Mouse (Mus musculus): Measurements from ENCODE around the gene Uck2. TPM values are rescaled to one million over a fixed set of nuclear protein-coding genes. Genes with fewer than 3 reads are reported as not detected.

The Uck2 gene
- polyA plus RNA-seq, 1 experiment, result 7.4 TPM

GRCm38 (mm10) chr1:167249252-167249651 is 35.9 kb downstream of the Uck2 start:
- Histone ChIP-seq H3K4me1 (ENCODE audit: control insufficient read depth) (peaks cover 36% of the 10 kb centered on the region), H3K4me3 (replicated peaks) (no peak overlapping the region), H3K27me3 (ENCODE audit: control insufficient read depth) (no peaks in the 10 kb centered on the region), H3K9me3 (ENCODE audit: control insufficient read depth, low read length) (no peaks in the 10 kb centered on the region), H3K36me3 (ENCODE audit: control insufficient read depth) (no peaks in the 10 kb centered on the region)
- no peak for TF ChIP-seq GATA1 (IDR thresholded peaks at IDR 0.05; ENCODE audit: low read length)
- TF ChIP-seq TAL1 (IDR thresholded peaks at IDR 0.05; ENCODE audit: low read length), result no peak

DNA sequence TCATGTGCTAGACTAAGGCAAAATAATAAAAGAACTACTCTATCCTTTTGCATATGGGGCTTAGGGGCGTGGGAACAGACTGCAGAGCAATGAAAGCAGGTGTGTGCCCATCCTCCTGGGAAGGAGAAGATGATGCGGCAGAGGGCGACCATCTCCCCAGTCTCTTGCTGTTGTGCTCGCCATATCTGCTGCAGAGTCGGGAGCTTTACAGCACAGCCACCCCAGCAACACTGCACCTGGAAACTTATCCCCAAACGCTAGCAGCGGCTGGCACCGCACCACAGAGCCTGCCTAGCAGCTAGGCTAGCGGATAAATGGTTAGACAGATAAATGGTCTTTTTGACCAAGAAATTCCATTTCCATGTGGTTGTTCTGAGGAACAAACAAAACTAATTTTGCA is 37.2 kb downstream of the Uck2 start:
- H3K9me3 ChIP-seq (ENCODE audit: control insufficient read depth, low read length), result no peaks in the 10 kb centered on the region
- TF ChIP-seq TAL1 (IDR thresholded peaks at IDR 0.05; ENCODE audit: low read length), result no peak
- no peak for TF ChIP-seq GATA1 (IDR thresholded peaks at IDR 0.05; ENCODE audit: low read length)
- H3K27me3 ChIP-seq (ENCODE audit: control insufficient read depth), result no peaks in the 10 kb centered on the region
- no peaks in the 10 kb centered on the region for H3K36me3 ChIP-seq (ENCODE audit: control insufficient read depth)
- no peak overlapping the region for H3K4me3 ChIP-seq (replicated peaks)
- H3K4me1 ChIP-seq (ENCODE audit: control insufficient read depth), result peaks cover 35% of the 10 kb centered on the region

- no peak for TF ChIP-seq GATA1 (IDR thresholded peaks at IDR 0.05; ENCODE audit: low read length)
- Histone ChIP-seq H3K36me3 (ENCODE audit: control insufficient read depth) (no peaks in the 10 kb centered on the region), H3K27me3 (ENCODE audit: control insufficient read depth) (no peaks in the 10 kb centered on the region), H3K4me3 (replicated peaks) (no peak overlapping the region), H3K9me3 (ENCODE audit: control insufficient read depth, low read length) (no peaks in the 10 kb centered on the region), H3K4me1 (ENCODE audit: control insufficient read depth) (peaks cover 41% of the 10 kb centered on the region)
Measured at GRCm38 (mm10) chr1:167246976-167247375, 38.1 kb downstream of the Uck2 start.

DNA sequence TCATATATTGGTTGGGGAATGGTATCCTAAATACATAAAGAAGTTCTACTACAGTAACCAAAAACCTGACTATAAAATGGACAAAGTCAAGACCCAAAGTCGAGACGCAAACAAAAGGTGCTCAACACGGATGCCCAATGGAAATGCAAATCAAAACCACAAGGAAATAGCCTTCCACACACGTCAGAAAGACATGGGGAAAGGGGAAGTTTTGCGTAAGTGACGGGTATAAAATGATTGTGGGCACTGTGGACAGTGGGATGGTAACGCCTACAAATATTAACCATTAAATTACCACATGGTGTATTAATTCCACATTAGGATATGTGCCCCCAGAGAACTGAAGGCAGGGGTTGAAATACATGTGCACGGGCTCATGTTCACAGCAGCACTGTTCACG is 38.8 kb downstream of the Uck2 start:
- Histone ChIP-seq H3K4me1 (ENCODE audit: control insufficient read depth) (peaks cover 42% of the 10 kb centered on the region), H3K27me3 (ENCODE audit: control insufficient read depth) (no peaks in the 10 kb centered on the region), H3K9me3 (ENCODE audit: control insufficient read depth, low read length) (no peaks in the 10 kb centered on the region), H3K36me3 (ENCODE audit: control insufficient read depth) (no peaks in the 10 kb centered on the region), H3K4me3 (replicated peaks) (no peak overlapping the region)
- TF ChIP-seq TAL1 (IDR thresholded peaks at IDR 0.05; ENCODE audit: low read length) (no peak), GATA1 (IDR thresholded peaks at IDR 0.05; ENCODE audit: low read length) (no peak)

GRCm38 (mm10) chr1:167245180-167245641 is 39.9 kb downstream of the Uck2 start:
- Histone ChIP-seq H3K4me3 (replicated peaks) (no peak overlapping the region), H3K9me3 (ENCODE audit: control insufficient read depth, low read length) (no peaks in the 10 kb centered on the region), H3K4me1 (ENCODE audit: control insufficient read depth) (peaks cover 39% of the 10 kb centered on the region), H3K36me3 (ENCODE audit: control insufficient read depth) (no peaks in the 10 kb centered on the region), H3K27me3 (ENCODE audit: control insufficient read depth) (no peaks in the 10 kb centered on the region)
- TF ChIP-seq TAL1 (IDR thresholded peaks at IDR 0.05; ENCODE audit: low read length), result no peak
- TF ChIP-seq GATA1 (IDR thresholded peaks at IDR 0.05; ENCODE audit: low read length), result no peak

DNA sequence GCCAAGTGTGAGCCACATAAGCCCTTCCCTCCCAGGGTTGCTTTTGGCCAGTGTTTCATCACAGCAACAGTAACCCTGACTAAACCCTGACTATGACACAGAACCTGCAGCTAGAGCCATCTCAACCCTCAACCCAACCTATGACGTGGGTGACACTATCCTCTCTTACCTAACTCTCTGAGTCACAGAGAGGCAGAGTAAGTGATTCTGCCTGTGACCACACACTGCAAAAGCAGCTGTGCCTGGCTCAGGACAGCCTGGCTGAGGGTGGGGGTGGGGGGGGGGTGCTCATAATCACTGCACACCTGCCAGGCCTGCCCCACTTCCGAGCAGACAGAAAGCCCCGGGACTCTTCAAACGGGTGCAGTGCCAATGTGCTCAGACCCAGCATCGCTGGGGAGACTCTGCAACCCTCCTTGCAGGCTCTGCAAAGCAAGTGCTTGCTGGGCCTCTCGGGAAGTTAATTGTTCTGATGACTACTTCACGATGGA is 42.9 kb downstream of the Uck2 start:
- Histone ChIP-seq H3K36me3 (ENCODE audit: control insufficient read depth) (peaks cover 4% of the 10 kb centered on the region), H3K27me3 (ENCODE audit: control insufficient read depth) (no peaks in the 10 kb centered on the region), H3K9me3 (ENCODE audit: control insufficient read depth, low read length) (no peaks in the 10 kb centered on the region), H3K4me3 (replicated peaks) (no peak overlapping the region), H3K4me1 (ENCODE audit: control insufficient read depth) (peaks cover 20% of the 10 kb centered on the region)
- no peak for TF ChIP-seq GATA1 (IDR thresholded peaks at IDR 0.05; ENCODE audit: low read length)

- Histone ChIP-seq H3K4me1 (ENCODE audit: control insufficient read depth) (peaks cover 13% of the 10 kb centered on the region), H3K36me3 (ENCODE audit: control insufficient read depth) (peaks cover 9% of the 10 kb centered on the region), H3K4me3 (replicated peaks) (no peak overlapping the region), H3K9me3 (ENCODE audit: control insufficient read depth, low read length) (no peaks in the 10 kb centered on the region), H3K27me3 (ENCODE audit: control insufficient read depth) (no peaks in the 10 kb centered on the region)
- TF ChIP-seq TAL1 (IDR thresholded peaks at IDR 0.05; ENCODE audit: low read length) (no peak), GATA1 (IDR thresholded peaks at IDR 0.05; ENCODE audit: low read length) (no peak)
Measured at GRCm38 (mm10) chr1:167241487-167241886, 43.6 kb downstream of the Uck2 start.

DNA sequence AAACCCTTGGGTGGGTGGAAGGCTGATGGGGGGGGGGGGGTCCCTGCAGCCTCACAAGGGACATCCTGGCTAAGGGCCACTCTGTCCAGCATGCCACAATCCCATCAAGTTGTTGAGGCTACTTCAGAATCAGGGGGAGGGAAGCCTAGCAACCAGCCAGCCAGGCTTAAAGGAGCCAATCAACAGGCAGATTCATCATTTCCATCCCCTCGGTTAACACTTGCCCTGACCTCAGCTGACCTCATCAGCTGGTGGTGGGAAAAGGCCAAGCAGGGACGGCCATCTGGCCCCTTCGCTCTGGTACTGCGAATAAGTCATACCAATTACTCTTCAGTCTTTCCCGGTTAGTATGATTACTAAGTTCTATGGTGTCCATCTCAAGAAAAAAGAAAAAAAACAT is 44.8 kb downstream of the Uck2 start:
- H3K36me3 ChIP-seq (ENCODE audit: control insufficient read depth), result peaks cover 17% of the 10 kb centered on the region

DNA sequence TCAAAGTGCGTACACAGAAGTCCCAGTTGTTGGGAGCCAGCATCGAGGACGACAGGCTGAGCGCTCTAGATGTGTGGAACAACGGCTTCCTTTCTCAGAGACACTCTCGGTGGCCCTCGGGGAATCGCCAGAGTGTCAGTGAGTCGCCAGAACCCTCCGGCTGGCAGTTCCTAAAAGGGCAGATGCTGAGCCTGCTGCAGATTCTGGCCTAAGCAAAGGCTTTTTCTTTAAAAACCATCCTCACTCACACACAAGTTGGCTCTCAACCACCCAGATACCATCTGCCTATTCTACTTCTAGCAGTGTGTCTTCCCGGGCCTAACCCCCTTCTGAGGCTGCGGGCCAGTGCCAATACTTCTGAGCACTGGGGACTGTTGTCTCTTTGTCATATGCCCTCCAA is 45.2 kb downstream of the Uck2 start:
- H3K36me3 ChIP-seq (ENCODE audit: control insufficient read depth), result peaks cover 21% of the 10 kb centered on the region
- no peaks in the 10 kb centered on the region for H3K9me3 ChIP-seq (ENCODE audit: control insufficient read depth, low read length)
- no peaks in the 10 kb centered on the region for H3K27me3 ChIP-seq (ENCODE audit: control insufficient read depth)
- H3K4me1 ChIP-seq (ENCODE audit: control insufficient read depth), result peaks cover 11% of the 10 kb centered on the region
- no peak overlapping the region for H3K4me3 ChIP-seq (replicated peaks)
- TF ChIP-seq TAL1 (IDR thresholded peaks at IDR 0.05; ENCODE audit: low read length) (no peak), GATA1 (IDR thresholded peaks at IDR 0.05; ENCODE audit: low read length) (no peak)

More for the DNA sequence above, 44.8 kb downstream of the Uck2 start:
- no peak for TF ChIP-seq GATA1 (IDR thresholded peaks at IDR 0.05; ENCODE audit: low read length)
- TF ChIP-seq TAL1 (IDR thresholded peaks at IDR 0.05; ENCODE audit: low read length), result no peak
- Histone ChIP-seq H3K4me3 (replicated peaks) (no peak overlapping the region), H3K9me3 (ENCODE audit: control insufficient read depth, low read length) (no peaks in the 10 kb centered on the region), H3K4me1 (ENCODE audit: control insufficient read depth) (peaks cover 11% of the 10 kb centered on the region), H3K27me3 (ENCODE audit: control insufficient read depth) (no peaks in the 10 kb centered on the region)

DNA sequence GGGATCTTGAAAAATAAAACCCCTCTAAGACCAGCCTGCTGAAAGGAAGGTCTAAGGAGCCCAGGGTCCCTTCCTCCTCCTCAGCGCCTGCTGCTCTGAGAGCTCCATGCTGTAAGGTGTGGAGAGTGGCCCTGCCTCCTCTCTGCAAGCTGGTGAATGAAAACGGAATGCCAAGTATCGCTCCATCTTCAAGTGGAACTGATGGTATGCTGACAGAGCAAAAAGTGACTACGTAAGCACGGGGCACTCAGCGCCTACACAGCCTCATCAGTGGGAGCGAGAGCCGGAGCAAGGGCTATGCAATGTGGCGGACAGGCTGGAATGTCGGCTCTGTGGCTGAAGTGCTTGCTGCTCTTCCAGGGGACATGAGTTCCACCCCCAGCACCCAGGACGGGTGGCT is 47.3 kb downstream of the Uck2 start:
- no peak for TF ChIP-seq TAL1 (IDR thresholded peaks at IDR 0.05; ENCODE audit: low read length)
- TF ChIP-seq GATA1 (IDR thresholded peaks at IDR 0.05; ENCODE audit: low read length), result no peak
- peaks cover 41% of the 10 kb centered on the region for H3K36me3 ChIP-seq (ENCODE audit: control insufficient read depth)
- no peak overlapping the region for H3K4me3 ChIP-seq (replicated peaks)
- no peaks in the 10 kb centered on the region for H3K9me3 ChIP-seq (ENCODE audit: control insufficient read depth, low read length)
- H3K27me3 ChIP-seq (ENCODE audit: control insufficient read depth), result no peaks in the 10 kb centered on the region
- peaks cover 11% of the 10 kb centered on the region for H3K4me1 ChIP-seq (ENCODE audit: control insufficient read depth)
